Mouse (Mus musculus) thymus, postnatal 25 days (tissue): ENCODE measurements around the gene Olfr1204.

Experiments
- DNase-seq: peaks from one replicate; pipeline ENCODE4 v3.0.0; 2022

The Olfr1204 gene

GRCm38 (mm10) chr2:88848992-88849391, at the start of gene Olfr1204:
Gene Olfr1204, plus strand, starts transcription at chr2:88849292.
- DNase-seq, result no peak

- no peak for DNase-seq
Observed at GRCm38 (mm10) chr2:88814196-88814595, 34.9 kb upstream of the Olfr1204 start, which contains the start of gene Olfr1202. Gene Olfr1202, plus strand, starts transcription at chr2:88814496.

- no peak for DNase-seq
Observed at GRCm38 (mm10) chr2:88829437-88829836, 19.7 kb upstream of the Olfr1204 start, which contains the start of gene Olfr1205. Gene Olfr1205, plus strand, starts transcription at chr2:88829737.

- DNase-seq, result no peak
Observed at GRCm38 (mm10) chr2:88838477-88838876, 10.6 kb upstream of the Olfr1204 start.

- DNase-seq, result no peak
Observed at GRCm38 (mm10) chr2:88862931-88863330, 13.8 kb downstream of the Olfr1204 start, which contains the start of gene Olfr1206. Gene Olfr1206, plus strand, starts transcription at chr2:88863231.

GRCm38 (mm10) chr2:88902211-88902610, 53.1 kb downstream of the Olfr1204 start, which contains the start of gene Olfr1208:
Gene Olfr1208, minus strand, starts transcription at chr2:88902311.
- no peak for DNase-seq
